Mouse (Mus musculus): ENCODE results near the gene Cyb561.

Gene Cyb561

GRCm38 (mm10) chr11:105922769-105923663 is 30.1 kb downstream of the Cyb561 start:
- DNase-seq (ENCODE audit: low spot score in 2 of 2), result no peak

DNA sequence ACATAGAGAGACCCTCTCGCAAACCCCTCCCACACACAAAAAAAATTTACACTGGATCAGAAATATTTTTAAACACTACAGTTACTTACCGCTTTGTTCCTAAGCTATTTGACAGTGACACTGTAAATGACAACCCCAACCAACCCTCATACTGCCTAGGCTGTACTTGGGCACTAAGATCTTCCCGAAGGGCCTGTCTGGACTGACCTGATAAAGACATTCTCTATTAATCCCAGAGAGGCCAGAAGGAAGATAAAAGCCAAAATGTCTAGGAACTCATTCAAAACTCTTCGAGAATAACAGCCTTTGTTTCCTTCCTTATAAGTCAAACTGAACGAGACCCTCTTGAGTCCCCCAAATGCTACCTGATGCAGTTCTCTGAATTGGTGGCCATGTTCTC is 31.9 kb downstream of the Cyb561 start:
- DNase-seq (ENCODE audit: low spot score in 2 of 2), result no peak

DNA sequence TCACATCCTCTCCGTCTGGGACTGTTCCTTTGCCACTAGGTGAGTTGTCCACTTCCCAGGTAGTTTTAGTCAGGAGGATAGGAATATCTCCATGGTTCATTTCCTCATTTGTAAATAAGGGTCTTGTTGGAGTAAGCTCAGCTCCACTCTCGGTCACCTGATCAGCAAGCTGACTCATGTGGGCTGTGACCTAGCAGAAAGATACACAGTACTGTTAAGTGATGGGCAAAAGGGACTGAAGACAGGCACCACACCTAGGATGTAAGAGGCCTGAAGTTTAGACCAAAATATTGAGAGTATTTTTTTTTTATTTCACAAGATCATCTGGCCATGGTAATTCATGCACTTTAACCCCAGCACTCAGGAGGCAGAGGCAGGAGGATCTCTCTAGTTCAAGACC is 32.3 kb downstream of the Cyb561 start:
- no peak for DNase-seq (ENCODE audit: low spot score in 2 of 2)

- no peak for DNase-seq (ENCODE audit: low spot score in 2 of 2)
Measured at GRCm38 (mm10) chr11:105920098-105920785, 32.9 kb downstream of the Cyb561 start.

DNA sequence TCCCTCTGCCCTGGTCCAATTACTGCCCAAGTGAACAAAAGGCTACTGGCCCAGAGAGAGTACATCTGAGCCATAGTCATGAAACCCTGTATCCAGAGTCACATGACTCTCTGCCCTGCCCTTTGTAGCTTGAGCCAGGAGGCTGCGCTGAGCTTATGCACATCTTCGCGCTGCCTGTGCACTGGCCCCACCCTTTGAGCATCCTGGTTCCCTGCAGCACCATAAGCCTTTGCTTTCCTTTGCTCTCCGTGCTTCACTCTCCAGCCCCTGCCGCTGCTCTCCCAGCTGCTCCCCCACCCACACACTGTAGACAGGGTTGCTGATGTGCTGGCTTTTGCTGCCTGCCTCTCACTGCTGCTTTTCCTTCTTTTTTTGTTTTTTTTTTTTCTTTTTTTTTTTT is 39.6 kb downstream of the Cyb561 start:
- DNase-seq (ENCODE audit: low spot score in 2 of 2), result no peak

- peak; percentile 39 to 75 for DNase-seq (ENCODE audit: low spot score in 2 of 2)
Measured at GRCm38 (mm10) chr11:105911592-105912375, 41.4 kb downstream of the Cyb561 start.

DNA sequence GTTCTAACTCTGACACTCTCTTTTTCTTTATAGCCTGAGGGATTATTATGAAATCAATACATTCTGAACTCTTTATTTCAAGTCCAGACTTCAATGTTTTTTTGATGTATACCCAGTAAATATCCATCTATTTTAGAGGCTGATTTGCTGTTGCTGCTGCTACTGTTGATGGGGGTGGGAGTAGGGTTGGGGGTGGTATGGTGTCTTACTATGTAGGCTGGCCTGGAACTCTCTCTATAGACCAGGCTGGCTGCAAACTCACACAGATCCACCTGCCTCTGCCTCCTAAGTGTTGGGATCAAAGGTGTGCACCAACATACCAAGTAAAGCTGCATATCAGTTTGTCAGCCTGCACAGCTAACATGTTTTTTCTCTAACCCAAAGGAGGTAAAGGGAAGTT is 42.0 kb downstream of the Cyb561 start:
- no peak for DNase-seq (ENCODE audit: low spot score in 2 of 2)

- DNase-seq (ENCODE audit: low spot score in 2 of 2), result no peak
Measured at GRCm38 (mm10) chr11:105909617-105910016, 43.5 kb downstream of the Cyb561 start.

DNA sequence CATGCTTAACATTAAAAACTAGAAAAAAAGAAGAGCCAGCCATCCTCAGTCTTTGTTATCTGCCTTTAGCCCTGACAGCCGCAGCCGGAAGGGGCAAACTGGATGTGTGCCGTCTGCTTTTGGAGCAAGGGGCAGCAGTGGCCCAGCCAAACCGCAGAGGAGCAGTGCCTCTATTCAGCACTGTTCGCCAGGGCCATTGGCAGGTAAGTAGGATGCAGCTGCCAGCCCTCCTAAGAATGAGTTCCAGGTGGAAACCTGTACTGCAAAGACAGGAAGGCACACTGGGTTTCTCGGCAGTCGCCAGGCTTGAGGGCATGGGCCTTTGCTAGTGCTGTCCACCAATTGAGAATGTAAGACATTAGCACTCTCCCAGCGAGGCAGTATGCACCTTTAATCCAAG is 44.2 kb downstream of the Cyb561 start:
- no peak for DNase-seq (ENCODE audit: low spot score in 2 of 2)

- DNase-seq (ENCODE audit: low spot score in 2 of 2), result peak in 1 of 2 experiments; percentile 18
Measured at GRCm38 (mm10) chr11:105907381-105907780, 45.8 kb downstream of the Cyb561 start.

DNA sequence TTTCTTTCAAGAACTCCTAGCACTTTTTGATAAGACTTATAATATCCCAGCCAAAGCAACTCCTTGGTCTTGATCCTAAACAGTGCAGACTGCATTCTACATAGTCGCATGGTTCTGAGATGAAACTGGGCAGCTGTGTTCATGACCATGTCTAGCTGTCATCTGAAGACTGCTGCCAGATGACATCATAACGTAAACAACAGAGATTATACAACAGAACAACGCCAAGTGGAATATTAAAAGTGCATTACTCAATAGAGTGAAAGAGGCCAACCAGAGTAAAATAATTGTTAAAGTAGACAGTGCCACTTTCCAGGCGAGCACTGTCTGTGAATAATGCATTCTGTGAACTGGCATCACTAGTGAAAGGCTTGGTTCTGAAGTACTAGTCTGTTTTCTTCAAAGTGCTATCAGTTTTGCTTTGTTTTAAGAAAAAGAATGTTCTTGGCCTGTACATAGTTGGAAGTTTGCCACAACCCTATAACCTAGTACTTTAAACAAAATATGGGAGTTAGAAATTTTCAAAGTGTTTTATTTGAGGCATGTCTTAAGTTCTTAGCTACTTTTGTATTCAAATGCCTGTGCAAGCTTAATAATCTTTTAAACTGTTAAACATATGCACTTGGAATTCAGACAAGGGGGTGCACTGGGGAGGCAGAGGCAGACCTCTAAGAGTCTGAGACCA is 47.5 kb downstream of the Cyb561 start:
- peak; percentile 40 to 50 for DNase-seq (ENCODE audit: low spot score in 2 of 2)

- peak; percentile 30 to 43 for DNase-seq (ENCODE audit: low spot score in 2 of 2)
Measured at GRCm38 (mm10) chr11:105902956-105903355, 50.2 kb downstream of the Cyb561 start.

DNA sequence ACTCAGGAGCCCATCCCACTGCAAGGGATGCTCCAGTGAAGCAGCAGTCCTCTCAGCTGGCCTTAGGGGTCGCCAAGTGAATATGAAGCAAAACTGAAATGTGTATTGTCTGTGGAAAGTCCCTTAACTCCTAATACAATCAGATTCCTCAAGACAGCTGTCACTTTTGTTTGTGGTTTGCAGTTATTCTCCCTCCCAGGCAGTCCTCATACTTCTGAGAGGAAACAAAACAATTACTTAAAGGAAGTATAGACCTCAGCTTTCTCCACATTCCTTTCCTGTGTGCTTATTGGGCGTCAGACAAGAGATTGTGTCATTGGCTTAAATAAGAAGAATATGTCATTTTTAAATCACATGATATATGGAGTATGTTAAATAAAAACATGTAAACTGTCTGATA is 51.6 kb downstream of the Cyb561 start:
- no peak for DNase-seq (ENCODE audit: low spot score in 2 of 2)

- no peak for DNase-seq (ENCODE audit: low spot score in 2 of 2)
Measured at GRCm38 (mm10) chr11:105899151-105899550, 54.0 kb downstream of the Cyb561 start.

GRCm38 (mm10) chr11:105887281-105887680 is 65.9 kb downstream of the Cyb561 start:
- no peak for DNase-seq (ENCODE audit: low spot score in 2 of 2)

DNA sequence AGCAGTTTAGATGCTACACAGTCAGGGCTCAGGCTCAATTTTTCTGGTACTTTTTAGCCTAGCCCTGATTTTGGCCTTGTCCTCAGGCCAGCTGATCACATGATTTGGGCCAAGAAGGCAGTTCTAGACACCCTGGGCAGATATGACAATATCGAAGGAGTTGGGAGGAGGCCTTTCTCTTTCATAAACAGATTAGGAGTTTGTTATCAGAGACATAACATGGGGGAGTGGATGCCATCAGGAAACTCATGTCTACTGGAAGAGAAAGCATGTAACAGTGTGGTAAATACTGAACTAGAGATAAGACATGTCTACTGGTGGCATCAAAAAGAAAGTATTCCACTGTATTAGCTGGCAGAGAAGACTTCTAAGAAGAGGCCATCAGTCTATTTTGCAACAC is 67.6 kb downstream of the Cyb561 start:
- no peak for DNase-seq (ENCODE audit: low spot score in 2 of 2)

Data from heart, adult 9 months (tissue).